Mouse (Mus musculus): ENCODE measurements around the gene Krt81. TPM values are rescaled to one million over a fixed set of nuclear protein-coding genes. Genes with fewer than 3 reads are reported as not detected.

Gene Krt81
- polyA plus RNA-seq, 2 experiments, result not detected

DNA sequence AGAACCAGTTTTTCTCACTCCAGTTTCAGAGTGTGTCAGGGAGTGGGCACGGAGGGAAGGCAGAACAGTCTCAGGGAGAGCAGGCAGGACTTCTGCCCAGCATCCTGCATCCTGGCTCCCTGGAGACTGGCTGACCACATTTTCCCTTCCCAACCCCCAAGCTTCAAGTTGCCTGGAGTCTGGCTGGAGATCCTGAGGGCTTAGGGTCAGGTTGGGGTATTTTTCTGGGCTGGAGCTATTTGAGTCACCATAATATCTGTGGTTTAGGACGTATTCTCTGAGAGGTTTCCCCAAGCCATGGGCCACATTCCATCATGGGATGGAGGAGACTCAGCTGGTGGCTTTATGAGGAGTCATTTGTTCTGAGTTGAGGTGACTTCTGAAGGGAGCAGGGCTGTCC is 8.3 kb downstream of the Krt81 start:
- Histone ChIP-seq H3K4me1 (replicated peaks; ENCODE audit: control insufficient read depth in 2 of 2, insufficient read depth in 2 of 2, low read length in 1 of 2) (no peaks in the 10 kb centered on the region), H3K36me3 (replicated peaks; ENCODE audit: control insufficient read depth, insufficient read depth, low read depth) (no peaks in the 10 kb centered on the region), H3K4me3 (ENCODE audit: insufficient read depth in 1 of 2, low read depth in 2 of 2, low read length in 2 of 2) (no peak overlapping the region), H3K9ac (replicated peaks) (no peak overlapping the region), H3K27me3 (ENCODE audit: control insufficient read depth, insufficient read depth, low read length) (no peaks in the 10 kb centered on the region), H3K27ac (no peak overlapping the region), H3K9me3 (ENCODE audit: control insufficient read depth, low read length) (no peaks in the 10 kb centered on the region; the same call in 1 of the 2 replicates), H3K4me2 (ENCODE audit: low read depth) (no peak overlapping the region)
- ATAC-seq (ENCODE audit: insufficient read depth) (no peak), DNase-seq (ENCODE audit: low read depth in 3 of 3, low spot score in 3 of 3) (no peak)
- WGBS (ENCODE audit: insufficient replicate concordance), result 67% methylated on average over 2 of the region's 2 CpGs
- TF ChIP-seq EP300 (IDR thresholded peaks at IDR 0.05; ENCODE audit: low read depth), result no peak
- TF ChIP-seq CTCF (IDR thresholded peaks at IDR 0.05; ENCODE audit: low read depth), result no peak

DNA sequence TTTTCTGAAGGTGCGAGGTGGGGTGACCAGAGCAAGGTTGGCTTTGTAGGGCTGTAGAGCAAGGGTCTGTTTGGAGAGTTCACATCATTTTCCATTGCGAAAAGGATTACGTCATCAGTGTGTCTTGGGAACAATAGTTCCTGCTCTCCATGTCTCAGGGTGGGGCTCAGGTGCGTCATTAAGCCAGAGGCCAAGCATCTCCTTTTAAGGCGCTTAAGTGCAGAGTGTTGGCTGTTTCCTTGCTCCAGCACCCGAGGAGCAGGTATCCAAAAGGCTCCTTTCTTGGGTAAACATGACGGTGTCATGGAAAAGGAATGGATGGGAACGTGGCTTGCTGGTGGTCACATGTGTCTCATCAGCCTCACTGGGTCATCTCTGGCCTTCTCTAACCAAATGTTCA is 8.8 kb downstream of the Krt81 start:
- Histone ChIP-seq H3K27me3 (ENCODE audit: control insufficient read depth, insufficient read depth, low read length) (no peaks in the 10 kb centered on the region), H3K9ac (replicated peaks) (no peak overlapping the region), H3K36me3 (replicated peaks; ENCODE audit: control insufficient read depth, insufficient read depth, low read depth) (no peaks in the 10 kb centered on the region), H3K27ac (no peak overlapping the region), H3K4me3 (ENCODE audit: insufficient read depth in 1 of 2, low read depth in 2 of 2, low read length in 2 of 2) (no peak overlapping the region), H3K4me2 (ENCODE audit: low read depth) (no peak overlapping the region), H3K4me1 (replicated peaks; ENCODE audit: control insufficient read depth in 2 of 2, insufficient read depth in 2 of 2, low read length in 1 of 2) (no peaks in the 10 kb centered on the region), H3K9me3 (ENCODE audit: control insufficient read depth, low read length) (no peaks in the 10 kb centered on the region; the same call in 1 of the 2 replicates)
- no peak for TF ChIP-seq EP300 (IDR thresholded peaks at IDR 0.05; ENCODE audit: low read depth)
- TF ChIP-seq CTCF (IDR thresholded peaks at IDR 0.05; ENCODE audit: low read depth), result no peak
- no peak for DNase-seq (ENCODE audit: low read depth in 3 of 3, low spot score in 3 of 3)
- ATAC-seq (ENCODE audit: insufficient read depth), result no peak
- 62% methylated on average over 8 of the region's 8 CpGs for WGBS (ENCODE audit: insufficient replicate concordance)

DNA sequence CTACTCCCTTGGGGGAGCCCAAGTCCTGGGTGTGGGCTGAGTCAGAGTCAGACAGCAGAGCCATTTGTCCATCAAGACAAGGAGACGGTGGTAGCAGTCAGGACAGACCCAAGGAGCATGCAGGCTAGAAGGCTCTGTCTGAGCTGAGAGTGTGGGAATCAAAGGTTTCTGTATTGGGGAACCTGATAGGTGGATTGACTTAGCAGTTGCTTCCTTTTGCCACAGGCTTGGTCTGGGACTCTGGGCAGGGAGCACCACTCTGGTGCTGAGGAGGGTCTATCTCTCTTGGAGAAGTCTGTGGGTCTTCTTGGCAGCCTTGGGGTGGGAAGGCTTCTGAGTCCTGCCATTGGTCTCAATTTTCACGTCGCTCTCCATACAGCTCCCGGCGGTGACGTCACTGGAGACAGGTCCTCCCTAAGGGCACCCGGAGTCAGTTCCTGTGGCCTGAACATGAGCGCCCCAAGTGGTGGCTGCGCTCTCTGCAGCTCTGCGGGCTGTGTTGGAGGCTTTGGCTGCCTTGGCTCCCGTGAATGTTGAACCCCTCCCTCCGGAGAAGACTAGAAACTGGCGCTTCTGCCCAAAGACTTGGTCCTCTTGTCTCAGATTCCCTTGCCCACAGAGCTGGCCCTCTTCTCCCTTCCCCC is 10.3 kb downstream of the Krt81 start:
- no peak for ATAC-seq (ENCODE audit: insufficient read depth)
- no peak overlapping the region for H3K4me2 ChIP-seq (ENCODE audit: low read depth)

DNA sequence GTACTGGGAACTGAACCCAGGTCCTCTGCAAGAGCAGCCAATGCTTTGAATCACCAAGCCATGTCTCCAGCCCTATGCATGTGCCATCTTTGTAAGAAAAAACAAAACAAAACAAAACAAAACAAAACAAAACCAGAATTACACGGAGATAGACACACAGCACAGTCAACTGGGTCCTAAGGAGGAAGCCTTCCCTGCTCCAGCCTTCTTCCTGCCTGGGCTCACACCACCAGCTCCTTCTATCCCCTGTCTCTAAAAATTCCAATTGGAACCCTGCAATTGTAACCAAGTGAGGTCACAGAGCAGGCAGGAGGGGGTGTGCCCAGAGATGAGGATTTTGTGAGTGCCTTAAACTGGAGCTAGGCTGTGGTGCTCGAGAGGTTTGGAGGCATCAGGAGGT is 16.1 kb downstream of the Krt81 start, which contains the start of gene Krt88:
Gene Krt88 (plus strand): TSS at position 301 of the 400 bp plus-strand sequence.
- TF ChIP-seq EP300 (IDR thresholded peaks at IDR 0.05; ENCODE audit: low read depth) (no peak), CTCF (IDR thresholded peaks at IDR 0.05; ENCODE audit: low read depth) (no peak)
- no peak within 1 kb of the TSS for H3K9ac ChIP-seq (replicated peaks)
- H3K4me2 ChIP-seq (ENCODE audit: low read depth), result no peak within 1 kb of the TSS
- WGBS (ENCODE audit: insufficient replicate concordance), result 37% methylated on average over 2 of the region's 2 CpGs
- no peaks in the 10 kb centered on the region for H3K27me3 ChIP-seq (ENCODE audit: control insufficient read depth, insufficient read depth, low read length)
- no peaks in the 10 kb centered on the region for H3K36me3 ChIP-seq (replicated peaks; ENCODE audit: control insufficient read depth, insufficient read depth, low read depth)
- DNase-seq (ENCODE audit: low read depth in 3 of 3, low spot score in 3 of 3) (no peak), ATAC-seq (ENCODE audit: insufficient read depth) (no peak)
- H3K27ac ChIP-seq, result no peak within 1 kb of the TSS
- no peaks in the 10 kb centered on the region for H3K4me1 ChIP-seq (replicated peaks; ENCODE audit: control insufficient read depth in 2 of 2, insufficient read depth in 2 of 2, low read length in 1 of 2)
- H3K9me3 ChIP-seq (ENCODE audit: control insufficient read depth, low read length), result no peaks in the 10 kb centered on the region
- no peak within 1 kb of the TSS for H3K4me3 ChIP-seq (ENCODE audit: insufficient read depth in 1 of 2, low read depth in 2 of 2, low read length in 2 of 2)

More for the DNA sequence above, 10.3 kb downstream of the Krt81 start:
- no peaks in the 10 kb centered on the region for H3K4me1 ChIP-seq (replicated peaks; ENCODE audit: control insufficient read depth in 2 of 2, insufficient read depth in 2 of 2, low read length in 1 of 2)
- H3K27me3 ChIP-seq (ENCODE audit: control insufficient read depth, insufficient read depth, low read length), result no peaks in the 10 kb centered on the region
- WGBS (ENCODE audit: insufficient replicate concordance), result 6% methylated on average over 13 of the region's 13 CpGs
- H3K36me3 ChIP-seq (replicated peaks; ENCODE audit: control insufficient read depth, insufficient read depth, low read depth), result no peaks in the 10 kb centered on the region
- DNase-seq (ENCODE audit: low read depth in 3 of 3, low spot score in 3 of 3), result peak in 2 of 3 experiments; percentile 7 to 29
- TF ChIP-seq EP300 (IDR thresholded peaks at IDR 0.05; ENCODE audit: low read depth) (no peak), CTCF (IDR thresholded peaks at IDR 0.05; ENCODE audit: low read depth) (peak; percentile 81)
- no peaks in the 10 kb centered on the region; the same call in 1 of the 2 replicates for H3K9me3 ChIP-seq (ENCODE audit: control insufficient read depth, low read length)
- H3K27ac ChIP-seq, result no peak overlapping the region
- H3K9ac ChIP-seq (replicated peaks), result no peak overlapping the region
- H3K4me3 ChIP-seq (ENCODE audit: insufficient read depth in 1 of 2, low read depth in 2 of 2, low read length in 2 of 2), result no peak overlapping the region

DNA sequence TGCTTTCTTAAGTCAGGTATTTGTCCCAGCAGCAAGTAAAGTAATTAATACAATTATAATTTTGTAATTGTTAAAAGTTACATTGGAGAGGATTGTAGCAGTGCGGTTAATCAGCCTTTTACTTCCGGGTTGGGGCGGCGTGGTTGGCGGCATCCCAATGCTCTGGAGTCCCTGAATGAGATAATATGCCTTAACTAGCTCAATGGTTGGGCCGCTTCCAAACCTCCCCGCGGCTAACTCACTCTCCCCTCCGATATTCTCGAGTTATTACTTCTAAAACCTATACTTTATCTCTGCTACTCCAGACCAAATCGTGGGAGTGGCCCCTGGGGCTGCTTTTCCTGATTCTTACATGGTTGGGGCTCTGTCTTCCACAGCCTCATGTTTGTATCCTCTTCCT is 17.0 kb downstream of the Krt81 start:
- DNase-seq (ENCODE audit: low read depth in 3 of 3, low spot score in 3 of 3) (no peak), ATAC-seq (ENCODE audit: insufficient read depth) (no peak)
- Histone ChIP-seq H3K36me3 (replicated peaks; ENCODE audit: control insufficient read depth, insufficient read depth, low read depth) (no peaks in the 10 kb centered on the region), H3K4me1 (replicated peaks; ENCODE audit: control insufficient read depth in 2 of 2, insufficient read depth in 2 of 2, low read length in 1 of 2) (no peaks in the 10 kb centered on the region), H3K27ac (no peak overlapping the region), H3K9me3 (ENCODE audit: control insufficient read depth, low read length) (no peaks in the 10 kb centered on the region), H3K9ac (replicated peaks) (no peak overlapping the region), H3K4me2 (ENCODE audit: low read depth) (no peak overlapping the region), H3K27me3 (ENCODE audit: control insufficient read depth, insufficient read depth, low read length) (no peaks in the 10 kb centered on the region), H3K4me3 (ENCODE audit: insufficient read depth in 1 of 2, low read depth in 2 of 2, low read length in 2 of 2) (no peak overlapping the region)
- 57% methylated on average over 11 of the region's 11 CpGs for WGBS (ENCODE audit: insufficient replicate concordance)
- TF ChIP-seq CTCF (IDR thresholded peaks at IDR 0.05; ENCODE audit: low read depth) (no peak), EP300 (IDR thresholded peaks at IDR 0.05; ENCODE audit: low read depth) (no peak)
